Mouse (Mus musculus) liver, embryonic 14 days (tissue): ENCODE data around the gene Hax1. TPM values are rescaled to one million over a fixed set of nuclear protein-coding genes. Genes with fewer than 3 reads are reported as not detected.

Experiments
- polyA plus RNA-seq: library from polyadenylated mRNA; depleted of rRNA; stranded (reverse); fragments of >200 nt; gene quantifications from 2 replicates; pipeline ENCODE4 v1.2.3, GENCODE M21; 2012; rRNA removed

Gene Hax1
- 65.3 and 70.2 TPM in 2 replicates for polyA plus RNA-seq

DNA sequence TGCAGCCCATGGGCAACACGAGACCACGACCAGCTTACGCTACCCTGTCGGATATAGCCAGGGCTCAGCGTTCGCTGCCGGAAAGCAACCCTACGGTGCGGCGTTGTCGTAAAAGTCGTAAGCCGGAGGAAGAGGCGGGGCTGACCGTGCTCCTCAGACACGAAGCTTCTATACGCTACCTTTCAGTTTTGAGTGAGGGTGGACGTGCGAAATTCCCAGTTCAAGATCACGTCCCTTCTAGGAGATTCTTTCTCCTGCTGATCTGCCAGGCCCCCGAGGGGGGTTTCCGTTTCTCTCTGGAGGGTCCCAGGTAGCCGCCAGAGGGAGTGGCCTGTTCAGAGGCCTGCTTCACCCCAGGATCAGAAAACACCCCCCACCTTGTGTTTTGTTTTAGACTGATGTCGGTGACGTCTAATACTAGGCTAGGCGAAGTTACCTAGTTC lies at the start of gene Hax1:
TSS of gene Hax1 (minus strand) at position 169 of the 443 bp plus-strand sequence.

GRCm38 (mm10) chr3:89963221-89963763 lies 35.3 kb downstream of the Hax1 start, which contains the start of gene Atp8b2:
Gene Atp8b2 (minus strand): TSS chr3:89963508.

Other genes starting within 250 kb of the Hax1 start
- gene Chrnb2, start 234.1 kb downstream of the Hax1 start, polyA plus RNA-seq = 0.15 TPM in 2 replicates
- gene Ube2q1, start 225.2 kb downstream of the Hax1 start, polyA plus RNA-seq = 9.0 and 11.0 TPM in 2 replicates
- gene She, start 167.4 kb downstream of the Hax1 start, polyA plus RNA-seq = 0.60 and 0.61 TPM in 2 replicates
- 0.78 and 1.2 TPM in 2 replicates for gene Il6ra, start 85.6 kb downstream of the Hax1 start, polyA plus RNA-seq
- gene Atp8b2, start 35.3 kb downstream of the Hax1 start, polyA plus RNA-seq = 2.8 TPM in 2 replicates
- 17.5 and 23.7 TPM in 2 replicates for gene 4933434E20Rik, start 52.9 kb upstream of the Hax1 start, polyA plus RNA-seq
- 52.3 and 56.0 TPM in 2 replicates for gene Ubap2l, start 53.8 kb upstream of the Hax1 start, polyA plus RNA-seq
- gene Tpm3, start 73.9 kb upstream of the Hax1 start, polyA plus RNA-seq = 84.8 and 95.8 TPM in 2 replicates
- gene Nup210l, start 105.4 kb upstream of the Hax1 start, polyA plus RNA-seq = 0.25 and 0.33 TPM in 2 replicates
- 1,354 and 1,509 TPM in 2 replicates for gene Rps27, start 214.9 kb upstream of the Hax1 start, polyA plus RNA-seq
- gene Rab13, start 214.9 kb upstream of the Hax1 start, polyA plus RNA-seq = 4.5 and 4.6 TPM in 2 replicates
- gene Jtb, start 232.8 kb upstream of the Hax1 start, polyA plus RNA-seq = 20.6 and 26.0 TPM in 2 replicates
- gene Creb3l4, start 244.7 kb upstream of the Hax1 start, polyA plus RNA-seq = 0.23 and 0.30 TPM in 2 replicates
- 9.5 and 10.7 TPM in 2 replicates for gene Slc39a1, start 249.4 kb upstream of the Hax1 start, polyA plus RNA-seq